Mouse (Mus musculus) intestine, embryonic 14.5 days (tissue): ENCODE measurements at regions not wholly inside any gene's neighbourhood (a gene's known extent, or its start where the extent isn't known, plus 50 kb on each side); places are given as distances from the start of the nearest gene placed in this dataset. TPM values are rescaled to one million over a fixed set of nuclear protein-coding genes. Genes with fewer than 3 reads are reported as not detected.

Source experiments
- ATAC-seq: fragments of 200-750 bp; cut with Nextera tagmentation; replicated peaks from 2 replicates; pipeline ENCODE4 v1.8.0; 2017; ENCODE audit warnings: low read depth, moderate number of reproducible peaks, moderate TSS enrichment, moderate library complexity; ENCODE audit not compliant: low FRiP score, low TSS enrichment
- DNase-seq: peaks from one replicate; pipeline ENCODE4 v3.0.0-alpha.2; 2018; ENCODE audit warnings: low spot score
- H3K27ac ChIP-seq: fragments of 300-500 bp; sonication (generic); 2 replicates; pipeline ENCODE4 v1.5.1; 2014; ENCODE audit warnings: low read depth, mild to moderate bottlenecking, control low read depth
- H3K27me3 ChIP-seq: fragments of 300-500 bp; sonication (generic); replicated peaks from 2 replicates; pipeline ENCODE4 v1.6.1; 2014; ENCODE audit warnings: low read length, control low read depth; ENCODE audit not compliant: control insufficient read depth, insufficient read depth
- H3K36me3 ChIP-seq: fragments of 300-500 bp; sonication (generic); 2 replicates; pipeline ENCODE4 v1.6.1; 2014; ENCODE audit warnings: low read length, control low read depth; ENCODE audit not compliant: control insufficient read depth, insufficient read depth
- H3K4me1 ChIP-seq: fragments of 300-500 bp; sonication (generic); replicated peaks from 2 replicates; pipeline ENCODE4 v1.6.1; 2014; ENCODE audit warnings: low read length, control low read depth, mixed read lengths; ENCODE audit not compliant: control insufficient read depth, insufficient read depth
- H3K4me2 ChIP-seq: fragments of 300-500 bp; sonication (generic); 2 replicates; pipeline ENCODE4 v1.6.1; 2014; ENCODE audit warnings: low read length
- H3K4me3 ChIP-seq: fragments of 300-500 bp; sonication (generic); 2 replicates; pipeline ENCODE4 v1.5.1; 2014; ENCODE audit warnings: low read depth, low read length, control low read depth, mixed read lengths
- H3K9ac ChIP-seq: fragments of 300-500 bp; sonication (generic); 2 replicates; pipeline ENCODE4 v1.6.1; 2014; ENCODE audit warnings: mild to moderate bottlenecking, low read length
- H3K9me3 ChIP-seq: fragments of 300-500 bp; sonication (generic); 2 replicates; pipeline ENCODE4 v1.6.1; 2016; ENCODE audit warnings: low read length, control low read depth; ENCODE audit not compliant: control insufficient read depth
- microRNA-seq: library from miRNA; unstranded; fragments of <30 nt; microRNA quantifications from one replicate; pipeline ENCODE4, GENCODE M21; 2016

GRCm38 (mm10) chr6:70011555-70011954, 780.5 kb downstream of the Rpia start:
- Histone ChIP-seq H3K4me2 (no peak overlapping the region), H3K4me1 (no peaks in the 10 kb centered on the region), H3K9me3 (no peaks in the 10 kb centered on the region), H3K9ac (no peak overlapping the region), H3K27ac (no peak overlapping the region), H3K36me3 (no peaks in the 10 kb centered on the region), H3K27me3 (no peaks in the 10 kb centered on the region), H3K4me3 (no peak overlapping the region)
- ATAC-seq (no peak), DNase-seq (no peak)

Small RNA genes in the stretch of these regions (microRNA-seq; reads per million reads assigned to microRNA genes)
- not detected for gene Gm23694
- gene Gm24096 = not detected
